Mouse (Mus musculus): ENCODE results near the gene Khnyn.
A peak's percentile ranks its signal among the peaks of the same experiment; 100 is the strongest.

DNA sequence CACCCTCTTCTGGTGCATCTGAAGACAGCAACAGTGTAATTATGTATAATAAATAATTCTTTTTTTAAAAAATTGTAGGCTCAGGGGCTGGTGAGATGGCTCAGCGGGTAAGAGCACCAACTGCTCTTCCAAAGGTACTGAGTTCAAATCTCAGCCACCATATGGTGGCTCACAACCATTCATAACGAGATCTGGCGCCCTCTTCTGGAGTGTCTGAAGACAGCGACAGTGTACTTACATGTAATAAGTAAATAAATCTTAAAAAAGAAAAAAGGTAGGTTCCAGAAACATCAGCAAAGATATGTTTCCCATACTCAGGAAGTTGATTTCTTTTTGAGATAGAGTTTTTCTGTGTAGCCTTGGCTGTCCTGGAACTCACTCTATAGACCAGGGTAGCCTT is 42.0 kb upstream of the Khnyn start:
- no peak for TF ChIP-seq EP300 (IDR thresholded peaks at IDR 0.05; ENCODE audit: low read depth)
- TF ChIP-seq CTCF (IDR thresholded peaks at IDR 0.05; ENCODE audit: low read depth) = peak; percentile 40
